In genomic region chr2:125259230-125260120, GRCm38 (mm10) we compare ENCODE assay signal across 9 mouse cellular contexts. TPM values are rescaled to one million over a fixed set of nuclear protein-coding genes. Genes with fewer than 3 reads are reported as not detected.
DNase-seq lines count a peak whose midpoint lies in the region; ATAC-seq and TF ChIP-seq lines count a peak whose summit lies in the region.
"Had no signal": no experiment of that assay in that cellular context is flagged by ENCODE, and none has a peak within 500 bp of the region (broad histone marks: within the 10 kb centered on the region; RNA-seq: fewer than 3 reads in every experiment).

No protein-coding gene starts in this region.

- H3K36me3 ChIP-seq in liver, postnatal 0 days (replicated peaks; ENCODE audit: insufficient read depth, low read length): peaks cover 33% of the 10 kb centered on the region
- H3K36me3 ChIP-seq in forebrain, embryonic 16.5 days (ENCODE audit: control insufficient read depth, insufficient read depth): peaks cover 12% of the 10 kb centered on the region

- no peak overlapping the region for H3K4me2 ChIP-seq in liver, postnatal 0 days (ENCODE audit: low read depth, low read length)
- no peak overlapping the region for H3K4me2 ChIP-seq in forebrain, embryonic 16.5 days (ENCODE audit: low read length)

- peak; percentile 48 for DNase-seq in adrenal gland, postnatal 14 days
- DNase-seq in adrenal gland, postnatal 25 days: no peak
- peak in 1 of 2 experiments; percentile 52 for DNase-seq in layer of hippocampus, adult 2 months (ENCODE audit: low spot score in 2 of 2)
- no peak for DNase-seq in layer of hippocampus, adult 9-11 months
- DNase-seq in embryo, embryonic 10 days (ENCODE audit: low spot score): peak; percentile 73
- DNase-seq in liver, postnatal 0 days: no peak
- DNase-seq in testis, postnatal 10 days (ENCODE audit: low spot score): no peak

- H3K9ac ChIP-seq in liver, postnatal 0 days (replicated peaks): no peak overlapping the region
- no peak overlapping the region for H3K9ac ChIP-seq in forebrain, embryonic 16.5 days (replicated peaks; ENCODE audit: low read depth, low read length)

- H3K9me3 ChIP-seq in liver, postnatal 0 days (ENCODE audit: low read length): no peaks in the 10 kb centered on the region
- H3K9me3 ChIP-seq in forebrain, embryonic 16.5 days (ENCODE audit: control insufficient read depth, low read length): peaks cover 3% of the 10 kb centered on the region; the same call in 1 of the 2 replicates

- no peaks in the 10 kb centered on the region for H3K27me3 ChIP-seq in liver, postnatal 0 days (ENCODE audit: insufficient read depth, low read length)
- H3K27me3 ChIP-seq in forebrain, embryonic 16.5 days (replicated peaks; ENCODE audit: control insufficient read depth, insufficient read depth, low read length): no peaks in the 10 kb centered on the region

- peak; percentile 89 for TF ChIP-seq CTCF in layer of hippocampus, adult 2 months (conservative IDR thresholded peaks at IDR 0.05)
- peak; percentile 75 for TF ChIP-seq CTCF in liver, postnatal 0 days (IDR thresholded peaks at IDR 0.05; ENCODE audit: low read depth)

- H3K4me3 ChIP-seq in layer of hippocampus, adult 2 months: no peak overlapping the region
- H3K4me3 ChIP-seq in liver, postnatal 0 days (ENCODE audit: low read depth, low read length): no peak overlapping the region
- H3K4me3 ChIP-seq in forebrain, embryonic 16.5 days (replicated peaks; ENCODE audit: low read length): no peak overlapping the region

- ATAC-seq in liver, postnatal 0 days: peak; percentile 38; the same call in 1 of the 2 replicates
- ATAC-seq in forebrain, embryonic 16.5 days: no peak

- H3K27ac ChIP-seq in layer of hippocampus, adult 2 months: no peak overlapping the region
- H3K27ac ChIP-seq in liver, postnatal 0 days (ENCODE audit: low read depth): no peak overlapping the region
- no peak overlapping the region for H3K27ac ChIP-seq in forebrain, embryonic 16.5 days (ENCODE audit: low read length)
- H3K27ac ChIP-seq: macrophage had no signal

- TF ChIP-seq EP300 in liver, postnatal 0 days (IDR thresholded peaks at IDR 0.05; ENCODE audit: low read depth): no peak

- WGBS in liver, postnatal 0 days (ENCODE audit: insufficient replicate concordance): 80% methylated on average over 14 of the region's 14 CpGs
- 84% methylated on average over 14 of the region's 14 CpGs for WGBS in forebrain, embryonic 16.5 days

- H3K4me1 ChIP-seq in liver, postnatal 0 days (ENCODE audit: insufficient read depth): no peaks in the 10 kb centered on the region
- peaks cover 4% of the 10 kb centered on the region for H3K4me1 ChIP-seq in forebrain, embryonic 16.5 days (replicated peaks; ENCODE audit: control insufficient read depth, insufficient read depth, low read length)

RNA-seq across cellular contexts. Expression of gene Dut, which starts 12.5 kb away (rescaled TPM):
- 36.1 and 39.4 TPM in 2 replicates for total RNA-seq in adrenal gland, postnatal 14 days (2021)
- total RNA-seq in adrenal gland, postnatal 25 days (2021): 24.5 and 33.5 TPM in 2 replicates
- 10 to 100 TPM; 27.1 to 28.4 TPM for total RNA-seq in layer of hippocampus, adult 2 months (2021)
- polyA plus RNA-seq in liver, postnatal 0 days (2015; fragmentation: Nextera tagmentation; extraction: Ambion mirVana): 60.2 and 66.0 TPM in 2 replicates
- polyA plus RNA-seq in forebrain, embryonic 16.5 days (2015; fragmentation: Nextera tagmentation; extraction: Ambion mirVana): 87.9 and 91.3 TPM in 2 replicates

Comparison
In these comparisons a context has a peak if more than half of its experiments do, and no peak if none do; other contexts are left out.
1. DNase-seq: peak in adrenal gland, postnatal 14 days (single experiment) and embryo, embryonic 10 days (single experiment); none in adrenal gland, postnatal 25 days (single experiment), layer of hippocampus, adult 9-11 months (single experiment), liver, postnatal 0 days (single experiment) and testis, postnatal 10 days (single experiment).